Mouse (Mus musculus) G1E (cell line): ENCODE data around the gene Nxpe3.

Experiments
- CTCF ChIP-seq: IDR thresholded peaks from 2 replicates; pipeline ENCODE4 v1.5.1; 2012; ENCODE audit warnings: low read depth, low read length, inconsistent platforms, mixed read lengths
- GATA1 ChIP-seq: IDR thresholded peaks from 2 replicates; pipeline ENCODE4 v1.6.1; 2012; ENCODE audit warnings: borderline replicate concordance, low read length, inconsistent platforms, mixed read lengths
- TAL1 ChIP-seq: conservative IDR thresholded peaks from 2 replicates; pipeline ENCODE4 v1.6.1; 2012; ENCODE audit warnings: low read depth, low read length, inconsistent platforms, mixed read lengths

DNA sequence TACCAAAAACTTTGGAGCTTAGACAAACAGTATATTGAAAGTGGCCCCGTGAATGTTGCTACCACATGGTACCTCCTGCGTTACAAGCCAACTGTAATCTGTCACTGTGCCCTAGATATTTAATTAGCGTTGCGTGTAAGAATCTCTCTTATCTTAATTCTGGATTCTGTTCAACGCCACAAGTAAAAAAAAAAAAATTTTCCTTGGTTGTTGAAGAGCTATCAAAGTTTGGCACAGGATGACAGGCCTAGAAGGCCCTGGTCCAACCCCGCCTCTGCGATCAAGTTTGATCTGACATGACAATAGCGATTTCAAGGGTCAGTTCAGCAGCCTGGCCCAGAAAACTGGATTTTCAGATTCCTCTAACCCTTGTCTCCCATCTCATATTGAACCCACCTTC is 62.5 kb downstream of the Nxpe3 start:
- TF ChIP-seq CTCF (no peak), TAL1 (no peak), GATA1 (no peak)
